Mouse (Mus musculus) CH12.LX (cell line): ENCODE results near the gene Serpinb1c. TPM values are rescaled to one million over a fixed set of nuclear protein-coding genes. Genes with fewer than 3 reads are reported as not detected.

Experiments used
- DNase-seq: peaks from one replicate; pipeline ENCODE4 v3.0.0-alpha.2; 2013; ENCODE audit errors: extremely low read depth
- H3K27ac ChIP-seq: 2 replicates; pipeline ENCODE4 v1.5.1; 2012; ENCODE audit warnings: low read depth, mild to moderate bottlenecking, control low read depth, moderate library complexity; ENCODE audit not compliant: insufficient read depth
- H3K27me3 ChIP-seq: replicated peaks from 2 replicates; pipeline ENCODE3; 2012; ENCODE audit warnings: inconsistent platforms
- H3K36me3 ChIP-seq, 2 experiments: replicated peaks in 1 of 2; 2 replicates each; pipeline versions ENCODE3 to v1.6.1; 2012; ENCODE audit warnings: inconsistent platforms in 1 of 2, low read length in 1 of 2, mild to moderate bottlenecking in 1 of 2, mixed read lengths in 1 of 2, moderate library complexity in 1 of 2; ENCODE audit not compliant: control insufficient read depth in 1 of 2, insufficient read depth in 1 of 2
- H3K4me1 ChIP-seq, 2 experiments: 2 replicates each; pipeline ENCODE4 v1.6.1; 2012; ENCODE audit warnings: inconsistent platforms in 1 of 2, moderate library complexity in 1 of 2; ENCODE audit not compliant: insufficient read depth in 2 of 2, control insufficient read depth in 1 of 2
- H3K4me2 ChIP-seq: 2 replicates; pipeline ENCODE4 v1.6.1; 2012; ENCODE audit warnings: low read depth, mild to moderate bottlenecking, control low read depth; ENCODE audit not compliant: poor library complexity, insufficient read depth, severe bottlenecking
- H3K4me3 ChIP-seq, 3 experiments: fragments of 150-350 bp in 1 of 3; sonication (generic) in 1 of 3; replicated peaks in 1 of 3; 2 replicates each; pipeline versions ENCODE3 to v1.5.1; 2011 to 2012; ENCODE audit warnings: low read depth in 2 of 3, low read length in 2 of 3, mild to moderate bottlenecking in 2 of 3, moderate library complexity in 2 of 3, control low read depth in 1 of 3, improper control_type of control experiment in 1 of 3, inconsistent platforms in 1 of 3, mixed read lengths in 1 of 3; ENCODE audit not compliant: poor library complexity in 1 of 3
- H3K79me2 ChIP-seq: replicated peaks from 2 replicates; pipeline ENCODE4 v1.6.1; 2012; ENCODE audit warnings: mild to moderate bottlenecking, moderate library complexity; ENCODE audit not compliant: control insufficient read depth, poor library complexity, insufficient read depth, severe bottlenecking; ENCODE audit errors: extremely low read depth
- H3K9ac ChIP-seq: 2 replicates; pipeline ENCODE4 v1.6.1; 2012; ENCODE audit warnings: low read depth, mild to moderate bottlenecking, control low read depth, moderate library complexity; ENCODE audit not compliant: insufficient read depth
- H3K9me3 ChIP-seq: replicated peaks from 2 replicates; pipeline ENCODE3; 2012; ENCODE audit warnings: low read length, inconsistent platforms, mixed read lengths
- CHD1 ChIP-seq: IDR thresholded peaks from 2 replicates; pipeline ENCODE4 v1.6.1; 2012; ENCODE audit warnings: low read depth, low read length, improper control_type of control experiment, inconsistent platforms
- CTCF ChIP-seq, 2 experiments: IDR thresholded peaks in 1 of 2; conservative IDR thresholded peaks in 1 of 2; 2 replicates each; pipeline ENCODE4 v1.5.1; 2011 to 2012; ENCODE audit warnings: low read depth in 2 of 2, low read length in 2 of 2, improper control_type of control experiment in 1 of 2, inconsistent platforms in 1 of 2, mild to moderate bottlenecking in 1 of 2, moderate library complexity in 1 of 2
- ELF1 ChIP-seq: IDR thresholded peaks from 2 replicates; pipeline ENCODE4 v1.6.1; 2014; ENCODE audit warnings: low read depth, mild to moderate bottlenecking, inconsistent platforms, low read length, improper control_type of control experiment
- EP300 ChIP-seq: IDR thresholded peaks from 2 replicates; pipeline ENCODE4 v1.6.1; 2011; ENCODE audit warnings: low read length, improper control_type of control experiment
- HCFC1 ChIP-seq: IDR thresholded peaks from 2 replicates; pipeline ENCODE4 v1.6.1; 2012; ENCODE audit warnings: low read depth, mild to moderate bottlenecking, inconsistent platforms, low read length, improper control_type of control experiment
- JUN ChIP-seq: IDR thresholded peaks from 2 replicates; pipeline ENCODE4 v1.6.1; 2011; ENCODE audit warnings: low read depth, mild to moderate bottlenecking, low read length, improper control_type of control experiment, moderate library complexity; ENCODE audit not compliant: insufficient read depth
- KAT2A ChIP-seq: IDR thresholded peaks from 2 replicates; pipeline ENCODE4 v1.6.1; 2012; ENCODE audit warnings: low read length, improper control_type of control experiment, inconsistent platforms; ENCODE audit not compliant: insufficient replicate concordance
- MAFK ChIP-seq: IDR thresholded peaks from 2 replicates; pipeline ENCODE4 v1.6.1; 2011; ENCODE audit warnings: low read length, improper control_type of control experiment; ENCODE audit not compliant: insufficient replicate concordance
- MAZ ChIP-seq: IDR thresholded peaks from 2 replicates; pipeline ENCODE4 v1.6.1; 2012; ENCODE audit warnings: low read depth, mild to moderate bottlenecking, inconsistent platforms, low read length, improper control_type of control experiment, moderate library complexity
- MXI1 ChIP-seq: IDR thresholded peaks from 2 replicates; pipeline ENCODE4 v1.6.1; 2011; ENCODE audit warnings: mild to moderate bottlenecking, low read depth, low read length, improper control_type of control experiment
- NELFE ChIP-seq: IDR thresholded peaks from 2 replicates; pipeline ENCODE4 v1.6.1; 2011; ENCODE audit warnings: low read depth, low read length, improper control_type of control experiment
- NRF1 ChIP-seq: IDR thresholded peaks from 2 replicates; pipeline ENCODE4 v1.6.1; 2014; ENCODE audit warnings: low read depth, mild to moderate bottlenecking, inconsistent platforms, low read length, improper control_type of control experiment, moderate library complexity
- POLR2A ChIP-seq: IDR thresholded peaks from 2 replicates; pipeline ENCODE4 v1.6.1; 2011; ENCODE audit warnings: low read depth, mild to moderate bottlenecking, improper control_type of control experiment, low read length
- POLR2AphosphoS2 ChIP-seq: IDR thresholded peaks from 2 replicates; pipeline ENCODE4 v1.6.1; 2011; ENCODE audit warnings: low read depth, low read length, improper control_type of control experiment
- RAD21 ChIP-seq: IDR thresholded peaks from 2 replicates; pipeline ENCODE4 v1.6.1; 2011; ENCODE audit warnings: low read depth, mild to moderate bottlenecking, low read length, improper control_type of control experiment, moderate library complexity
- SIN3A ChIP-seq: IDR thresholded peaks from 2 replicates; pipeline ENCODE4 v1.6.1; 2012; ENCODE audit warnings: low read length, improper control_type of control experiment, inconsistent platforms
- SMC3 ChIP-seq: IDR thresholded peaks from 2 replicates; pipeline ENCODE4 v1.6.1; 2011; ENCODE audit warnings: low read depth, low read length, improper control_type of control experiment
- TCF12 ChIP-seq: IDR thresholded peaks from 2 replicates; pipeline ENCODE4 v1.6.1; 2014; ENCODE audit warnings: low read depth, mild to moderate bottlenecking, inconsistent platforms, low read length, improper control_type of control experiment
- USF1 ChIP-seq: IDR thresholded peaks from 2 replicates; pipeline ENCODE4 v1.6.1; 2014; ENCODE audit warnings: low read depth, mild to moderate bottlenecking, inconsistent platforms, low read length, improper control_type of control experiment
- USF2 ChIP-seq: conservative IDR thresholded peaks from 2 replicates; pipeline ENCODE4 v1.6.1; 2011; ENCODE audit warnings: low read depth, low read length, improper control_type of control experiment
- ZNF384 ChIP-seq: IDR thresholded peaks from 2 replicates; pipeline ENCODE4 v1.6.1; 2012; ENCODE audit warnings: low read depth, low read length, improper control_type of control experiment, inconsistent platforms
- dilution Hi-C: fragments of 300-500 bp; cut with MboI; formaldehyde crosslinking; loops from 2 replicates; pipeline ENCODE4 v1.14.3; 2020; ENCODE audit warnings: low sequenced_read_pairs; ENCODE audit not compliant: extremely low pct_unique_long_range_greater_than_20kb, extremely low pct_ligation_motif_present
- in situ Hi-C: fragments of 300-500 bp; cut with MboI; formaldehyde crosslinking; loops from 3 replicates; pipeline ENCODE4 v1.14.3; 2019; ENCODE audit warnings: low sequenced_read_pairs, low pct_ligation_motif_present, low pct_unique_long_range_greater_than_20kb, mixed read lengths
- polyA plus RNA-seq: library from polyadenylated mRNA; unstranded; fragments of >175 nt; gene quantifications from 2 replicates; pipeline ENCODE4 v1.2.1, GENCODE M21; 2012; ENCODE audit warnings: low read depth; ENCODE audit not compliant: insufficient read length
- total RNA-seq, 2 experiments: library from RNA; depleted of rRNA; stranded (reverse); fragments of 300-350 nt in 1 of 2; fragments of >200 nt in 1 of 2; gene quantifications; 2 replicates each; pipeline ENCODE4 v1.2.3; 2012 to 2014

Gene Serpinb1c
- total and polyA plus RNA-seq, 3 experiments = 0.27 TPM; not detected in 2

GRCm38 (mm10) chr13:32834513-32834912, 63.5 kb downstream of the Serpinb1c start:
- Histone ChIP-seq H3K4me2 (no peak overlapping the region), H3K9me3 (no peaks in the 10 kb centered on the region), H3K36me3 (no peaks in the 10 kb centered on the region), H3K79me2 (no peaks in the 10 kb centered on the region), H3K4me1 (peaks cover 10 to 83% of the 10 kb centered on the region in 2 experiments), H3K27ac (no peak overlapping the region), H3K9ac (no peak overlapping the region), H3K27me3 (no peaks in the 10 kb centered on the region), H3K4me3 (no peak overlapping the region)
- DNase-seq = no peak
- dilution Hi-C loops = no loop called here
- in situ Hi-C loops = no loop called here
- TF ChIP-seq ZNF384 (no peak), EP300 (no peak), NELFE (no peak), TCF12 (no peak), POLR2AphosphoS2 (no peak), USF2 (no peak), NRF1 (no peak), SMC3 (no peak), MAZ (no peak), CTCF (conservative IDR thresholded peaks at IDR 0.05 in 1 of 2, IDR thresholded peaks at IDR 0.05 in 1 of 2; ENCODE audit: low read depth in 2 of 2, low read length in 2 of 2) (no peak)

GRCm38 (mm10) chr13:32833237-32833636, 64.8 kb downstream of the Serpinb1c start:
- H3K4me2 ChIP-seq = no peak overlapping the region
- H3K27me3 ChIP-seq = no peaks in the 10 kb centered on the region
- in situ Hi-C loops (no loop called here), dilution Hi-C loops (no loop called here)
- no peaks in the 10 kb centered on the region for H3K9me3 ChIP-seq
- TF ChIP-seq MXI1 (no peak), HCFC1 (no peak), ELF1 (no peak), MAFK (no peak), POLR2AphosphoS2 (no peak), KAT2A (no peak), NELFE (no peak), EP300 (no peak), ZNF384 (no peak), MAZ (no peak), NRF1 (no peak), SIN3A (no peak), SMC3 (no peak), RAD21 (no peak), POLR2A (no peak), CHD1 (no peak), USF1 (no peak), JUN (no peak)
- no peak overlapping the region for H3K4me3 ChIP-seq
- H3K27ac ChIP-seq = no peak overlapping the region
- H3K36me3 ChIP-seq = no peaks in the 10 kb centered on the region
- DNase-seq = peak; percentile 38
- no peaks in the 10 kb centered on the region for H3K79me2 ChIP-seq
- H3K4me1 ChIP-seq = peaks cover 10 to 84% of the 10 kb centered on the region in 2 experiments
- no peak overlapping the region for H3K9ac ChIP-seq
